Comparison of ENCODE assay signal across 13 mouse cellular contexts in genomic region chr1:65090370-65090769, GRCm38 (mm10). TPM values are rescaled to one million over a fixed set of nuclear protein-coding genes. Genes with fewer than 3 reads are reported as not detected.
DNase-seq lines count a peak whose midpoint lies in the region; ATAC-seq lines count a peak whose summit lies in the region.
"Had no signal": no experiment of that assay in that cellular context is flagged by ENCODE, and none has a peak within 500 bp of the region (broad histone marks: within the 10 kb centered on the region; RNA-seq: fewer than 3 reads in every experiment).

No protein-coding gene starts in this region.

- ATAC-seq in common myeloid progenitor, adult 5-6 weeks (replicated peaks; ENCODE audit: low read depth, poor library complexity, severe bottlenecking), result peak; percentile 96
- no peak for ATAC-seq in erythroblast, adult 5-6 weeks (replicated peaks; ENCODE audit: low FRiP score, poor library complexity, severe bottlenecking)

- DNase-seq in urinary bladder, postnatal 14 days (ENCODE audit: low spot score), result peak; percentile 63
- DNase-seq in urinary bladder, adult 2 months (ENCODE audit: low spot score), result no peak
- peak; percentile 64 to 81 for DNase-seq in lung, adult 18-20 months
- DNase-seq in frontal cortex, postnatal 14 days (ENCODE audit: low spot score in 2 of 2), result no peak
- no peak for DNase-seq in B cell, adult 2 months

RNA-seq across cellular contexts. Expression of gene Crygb, which starts 8.3 kb away (rescaled TPM):
- not detected in 2 replicates for polyA plus RNA-seq in urinary bladder, adult 2 months (2012; rRNA removed)
- not detected in 2 replicates for total RNA-seq in common myeloid progenitor, adult 5-6 weeks (2017)
- total RNA-seq in erythroblast, adult 5-6 weeks (2015; ENCODE audit: low replicate concordance), result not detected in 2 replicates
- total RNA-seq in erythroblast, adult 5-6 weeks (2017; ENCODE audit: low replicate concordance), result not detected in 2 replicates
- total RNA-seq: layer of hippocampus, adult 2 months; midbrain, postnatal 0 days had no signal
- polyA plus RNA-seq: cortical plate, adult 2 months; testis, adult 2 months had no signal

RNA-seq across cellular contexts. Expression of gene Cryga, which starts 12.8 kb away (rescaled TPM):
- not detected in 2 replicates for polyA plus RNA-seq in urinary bladder, adult 2 months (2012; rRNA removed)
- not detected in 2 replicates for total RNA-seq in common myeloid progenitor, adult 5-6 weeks (2017)
- total RNA-seq in erythroblast, adult 5-6 weeks (2015; ENCODE audit: low replicate concordance), result not detected in 2 replicates
- not detected in 2 replicates for total RNA-seq in erythroblast, adult 5-6 weeks (2017; ENCODE audit: low replicate concordance)
- polyA plus RNA-seq: limb, embryonic 13.5 days; testis, adult 2 months had no signal

RNA-seq across cellular contexts. Expression of gene Crygc, which starts 16.9 kb away (rescaled TPM):
- not detected in 2 replicates for polyA plus RNA-seq in urinary bladder, adult 2 months (2012; rRNA removed)
- total RNA-seq in common myeloid progenitor, adult 5-6 weeks (2017), result not detected in 2 replicates
- not detected in 2 replicates for total RNA-seq in erythroblast, adult 5-6 weeks (2015; ENCODE audit: low replicate concordance)
- not detected in 2 replicates for total RNA-seq in erythroblast, adult 5-6 weeks (2017; ENCODE audit: low replicate concordance)
- total RNA-seq: layer of hippocampus, adult 2 months; midbrain, postnatal 0 days had no signal
- polyA plus RNA-seq: cortical plate, adult 2 months; hindbrain, embryonic 15.5 days; limb, embryonic 13.5 days; midbrain, postnatal 0 days had no signal

RNA-seq across cellular contexts. Expression of gene Crygd, which starts 27.1 kb away (rescaled TPM):
- not detected in 2 replicates for polyA plus RNA-seq in urinary bladder, adult 2 months (2012; rRNA removed)
- not detected in 2 replicates for total RNA-seq in common myeloid progenitor, adult 5-6 weeks (2017)
- not detected in 2 replicates for total RNA-seq in erythroblast, adult 5-6 weeks (2015; ENCODE audit: low replicate concordance)
- total RNA-seq in erythroblast, adult 5-6 weeks (2017; ENCODE audit: low replicate concordance), result not detected in 2 replicates
- total RNA-seq: layer of hippocampus, adult 2 months; midbrain, postnatal 0 days had no signal
- polyA plus RNA-seq: cortical plate, adult 2 months; limb, embryonic 13.5 days; midbrain, postnatal 0 days; testis, adult 2 months had no signal

RNA-seq across cellular contexts. Expression of gene Gm28845, which starts 29.0 kb away (rescaled TPM):
- not detected in 2 replicates for polyA plus RNA-seq in urinary bladder, adult 2 months (2012; rRNA removed)
- not detected in 2 replicates for total RNA-seq in common myeloid progenitor, adult 5-6 weeks (2017)
- not detected in 2 replicates for total RNA-seq in erythroblast, adult 5-6 weeks (2015; ENCODE audit: low replicate concordance)
- total RNA-seq in erythroblast, adult 5-6 weeks (2017; ENCODE audit: low replicate concordance), result 1.3 TPM in 1 of 2 replicates, not detected in the other
- polyA plus RNA-seq: hindbrain, embryonic 15.5 days; limb, embryonic 13.5 days; testis, adult 2 months had no signal

Comparison
In these comparisons a context has a peak if more than half of its experiments do, and no peak if none do; other contexts are left out.
1. DNase-seq: peak in urinary bladder, postnatal 14 days (single experiment) and lung, adult 18-20 months (2 of 2); none in urinary bladder, adult 2 months (single experiment), frontal cortex, postnatal 14 days (0 of 2) and B cell, adult 2 months (0 of 2).